Mouse (Mus musculus): ENCODE data around the gene Lmf1. TPM values are rescaled to one million over a fixed set of nuclear protein-coding genes. Genes with fewer than 3 reads are reported as not detected.

Gene Lmf1
- total RNA-seq, 2 experiments from 2014 or later, result 9.7 to 14.9 TPM

GRCm38 (mm10) chr17:25638442-25638841 lies 59.6 kb downstream of the Lmf1 start:
- no peak for TF ChIP-seq CTCF (IDR thresholded peaks at IDR 0.05)
- intact Hi-C loops (cut with DNase I), result no loop called here
- DNase-seq, result no peak
- H3K27ac ChIP-seq, result no peak overlapping the region
- H3K4me3 ChIP-seq, result no peak overlapping the region

- no peak for DNase-seq
- no peak overlapping the region for H3K4me3 ChIP-seq
- intact Hi-C loops (cut with DNase I), result no loop called here
- H3K27ac ChIP-seq, result no peak overlapping the region
- TF ChIP-seq CTCF (IDR thresholded peaks at IDR 0.05), result no peak
Measured at GRCm38 (mm10) chr17:25640956-25641355, 62.1 kb downstream of the Lmf1 start.

- H3K27ac ChIP-seq, result peak overlapping the region; percentile 43
- intact Hi-C loops (cut with DNase I), result no loop called here
Measured at GRCm38 (mm10) chr17:25642032-25642431, 63.1 kb downstream of the Lmf1 start.

GRCm38 (mm10) chr17:25643517-25644294 lies 64.8 kb downstream of the Lmf1 start:
- intact Hi-C loops (cut with DNase I), result no loop called here
- no peak for DNase-seq
- Histone ChIP-seq H3K27ac (no peak overlapping the region), H3K4me3 (no peak overlapping the region)
- TF ChIP-seq CTCF (IDR thresholded peaks at IDR 0.05), result no peak

More at GRCm38 (mm10) chr17:25642032-25642431, 63.1 kb downstream of the Lmf1 start:
- H3K4me3 ChIP-seq, result no peak overlapping the region
- TF ChIP-seq CTCF (IDR thresholded peaks at IDR 0.05), result no peak
- peak; percentile 74 for DNase-seq

GRCm38 (mm10) chr17:25644761-25645160 lies 65.9 kb downstream of the Lmf1 start:
- intact Hi-C loops (cut with DNase I), result no loop called here
- Histone ChIP-seq H3K27ac (no peak overlapping the region), H3K4me3 (no peak overlapping the region)
- no peak for TF ChIP-seq CTCF (IDR thresholded peaks at IDR 0.05)
- no peak for DNase-seq

GRCm38 (mm10) chr17:25645661-25646060 lies 66.8 kb downstream of the Lmf1 start:
- H3K4me3 ChIP-seq, result no peak overlapping the region
- intact Hi-C loops (cut with DNase I), result no loop called here

GRCm38 (mm10) chr17:25647901-25648300 lies 69.0 kb downstream of the Lmf1 start:
- no peak for TF ChIP-seq CTCF (IDR thresholded peaks at IDR 0.05)
- intact Hi-C loops (cut with DNase I), result no loop called here
- Histone ChIP-seq H3K27ac (no peak overlapping the region), H3K4me3 (no peak overlapping the region)
- DNase-seq, result no peak

More at GRCm38 (mm10) chr17:25645661-25646060, 66.8 kb downstream of the Lmf1 start:
- H3K27ac ChIP-seq, result no peak overlapping the region
- TF ChIP-seq CTCF (IDR thresholded peaks at IDR 0.05), result no peak
- DNase-seq, result no peak

GRCm38 (mm10) chr17:25648678-25649216 lies 69.9 kb downstream of the Lmf1 start:
- DNase-seq, result no peak
- intact Hi-C loops (cut with DNase I), result no loop called here
- TF ChIP-seq CTCF (IDR thresholded peaks at IDR 0.05), result no peak
- no peak overlapping the region for H3K27ac ChIP-seq
- no peak overlapping the region for H3K4me3 ChIP-seq

- DNase-seq, result no peak
- peak; percentile 16; the same call in 1 of the 2 replicates for TF ChIP-seq CTCF (IDR thresholded peaks at IDR 0.05)
- H3K4me3 ChIP-seq, result no peak overlapping the region
- H3K27ac ChIP-seq, result no peak overlapping the region
- intact Hi-C loops (cut with DNase I), result no loop called here
Measured at GRCm38 (mm10) chr17:25650726-25651125, 71.8 kb downstream of the Lmf1 start.

- intact Hi-C loops (cut with DNase I), result no loop called here
- no peak for TF ChIP-seq CTCF (IDR thresholded peaks at IDR 0.05)
Measured at GRCm38 (mm10) chr17:25652272-25652671, 73.4 kb downstream of the Lmf1 start.

GRCm38 (mm10) chr17:25656142-25656825 lies 77.4 kb downstream of the Lmf1 start:
- Histone ChIP-seq H3K4me3 (no peak overlapping the region), H3K27ac (no peak overlapping the region)
- no peak for DNase-seq
- no peak for TF ChIP-seq CTCF (IDR thresholded peaks at IDR 0.05)
- intact Hi-C loops (cut with DNase I), result no loop called here

More at GRCm38 (mm10) chr17:25652272-25652671, 73.4 kb downstream of the Lmf1 start:
- DNase-seq, result no peak
- H3K27ac ChIP-seq, result no peak overlapping the region
- H3K4me3 ChIP-seq, result no peak overlapping the region

- H3K4me3 ChIP-seq, result no peak overlapping the region
- no peak for TF ChIP-seq CTCF (IDR thresholded peaks at IDR 0.05)
- DNase-seq, result no peak
- H3K27ac ChIP-seq, result no peak overlapping the region
- intact Hi-C loops (cut with DNase I), result no loop called here
Measured at GRCm38 (mm10) chr17:25656826-25657189, 77.9 kb downstream of the Lmf1 start.

GRCm38 (mm10) chr17:25663213-25663835 lies 84.4 kb downstream of the Lmf1 start:
- no peak for DNase-seq
- Histone ChIP-seq H3K4me3 (no peak overlapping the region), H3K27ac (no peak overlapping the region)
- intact Hi-C loops (cut with DNase I), result no loop called here
- TF ChIP-seq CTCF (IDR thresholded peaks at IDR 0.05), result no peak

Data from gastrocnemius, adult 2 months (tissue).